Mouse (Mus musculus) kidney, adult 2 months (tissue): ENCODE data around the gene Olfr959.

ENCODE experiments used
- CTCF ChIP-seq: fragments of 200-500 bp; conservative IDR thresholded peaks from 2 replicates; pipeline ENCODE4 v1.5.1; 2011; ENCODE audit warnings: low read depth, mild to moderate bottlenecking, control low read depth, low read length, moderate library complexity, mixed read lengths; ENCODE audit not compliant: insufficient read depth, insufficient read length
- POLR2A ChIP-seq: fragments of 200-500 bp; IDR thresholded peaks from one replicate; pipeline ENCODE4 v1.6.1; 2011; ENCODE audit warnings: low read depth, low read length, control low read depth

- TF ChIP-seq POLR2A (no peak), CTCF (no peak)
Measured at GRCm38 (mm10) chr9:39621073-39621472, 45.7 kb upstream of the Olfr959 start, which contains the start of gene Olfr960.
